Mouse (Mus musculus): ENCODE measurements at regions not wholly inside any gene's neighbourhood (a gene's known extent, or its start where the extent isn't known, plus 50 kb on each side); places are given as distances from the start of the nearest gene placed in this dataset.

DNA sequence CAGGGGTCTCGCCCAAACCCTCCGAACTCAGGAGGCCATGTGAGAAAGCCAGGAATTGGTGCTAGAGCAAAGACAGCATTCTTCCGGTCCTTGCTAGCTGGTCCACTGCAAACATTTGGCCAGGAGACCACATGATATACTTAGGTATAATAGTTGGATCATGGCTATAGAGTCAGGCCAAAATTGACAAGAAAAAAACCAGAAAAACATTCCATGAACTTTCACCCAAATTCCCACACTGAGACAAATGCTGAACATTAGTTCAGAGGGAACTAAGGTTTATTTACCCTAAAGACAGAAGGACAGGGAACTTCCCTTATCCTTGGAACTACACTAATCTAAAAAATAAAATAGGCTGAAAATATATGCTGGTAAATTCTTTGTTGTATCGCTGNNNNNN is 82.8 kb downstream of the Sox4 start:
- TF ChIP-seq MAX (IDR thresholded peaks at IDR 0.05; ENCODE audit: low read length), result no peak
- no peak for TF ChIP-seq CHD1 (IDR thresholded peaks at IDR 0.05; ENCODE audit: low read depth, low read length)

Data from MEL (cell line).